9 mouse cellular contexts compared by ENCODE assay signal in the genomic region with DNA sequence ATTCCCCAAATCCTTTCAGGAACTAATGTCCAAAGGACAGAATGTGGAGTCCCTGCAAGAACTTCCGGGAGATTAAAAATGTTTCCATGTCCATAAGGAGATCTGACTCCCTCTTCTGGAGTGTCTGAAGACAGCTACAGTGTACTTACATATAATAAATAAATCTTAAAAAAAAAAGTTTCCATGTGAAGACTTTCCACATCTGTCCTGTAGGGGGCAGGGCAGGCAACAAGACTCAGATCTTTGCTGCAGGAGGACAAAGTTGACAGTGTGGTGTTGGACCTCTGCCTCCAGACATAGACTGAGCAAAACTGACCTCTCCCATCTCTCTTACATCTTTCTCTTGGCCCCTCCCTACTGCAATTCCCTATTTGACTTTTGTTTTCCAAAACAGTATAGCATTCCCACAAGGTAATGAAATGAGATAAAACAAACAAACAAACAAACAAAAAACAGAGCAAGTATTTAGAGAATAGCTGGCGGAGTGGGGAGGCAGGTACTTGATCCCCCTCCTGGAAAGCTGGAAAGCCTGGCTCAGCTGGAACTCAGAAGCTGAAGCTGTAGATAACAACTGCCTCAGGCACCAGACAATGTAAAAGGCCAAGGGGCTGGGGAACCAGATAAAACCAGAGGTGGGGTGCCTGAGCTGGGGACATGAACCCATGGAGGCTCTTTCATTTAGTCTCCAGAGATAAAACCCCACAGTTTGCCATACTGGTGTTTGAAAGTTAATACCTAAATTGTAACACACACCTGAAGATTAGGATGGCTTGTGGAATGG.
DNase-seq lines count a peak whose midpoint lies in the region; ATAC-seq and TF ChIP-seq lines count a peak whose summit lies in the region.
"Had no signal": no experiment of that assay in that cellular context is flagged by ENCODE, and none has a peak within 500 bp of the region (broad histone marks: within the 10 kb centered on the region; RNA-seq: fewer than 3 reads in every experiment).

No protein-coding gene starts in this region.

- no peaks in the 10 kb centered on the region for H3K27me3 ChIP-seq in liver, postnatal 0 days (ENCODE audit: insufficient read depth, low read length)
- H3K27me3 ChIP-seq: lung, embryonic 15.5 days had no signal

- peak; percentile 42 for DNase-seq in adrenal gland, postnatal 10 days
- no peak for DNase-seq in adrenal gland, postnatal 25 days
- peak in 1 of 2 experiments; percentile 26 for DNase-seq in layer of hippocampus, adult 2 months (ENCODE audit: low spot score in 2 of 2)
- DNase-seq in layer of hippocampus, adult 8-10 months (ENCODE audit: low spot score in 2 of 2) = no peak
- DNase-seq in brain, embryonic 14.5 days (ENCODE audit: low read depth) = no peak
- DNase-seq in liver, postnatal 0 days = peak; percentile 30
- DNase-seq in Muller cell, postnatal 12 days (ENCODE audit: inconsistent ontology term) = no peak
- DNase-seq in right cerebral cortex, postnatal 25 days = no peak

- peak; percentile 64 for ATAC-seq in liver, postnatal 0 days

- no peak overlapping the region for H3K4me2 ChIP-seq in liver, postnatal 0 days (ENCODE audit: low read depth, low read length)
- H3K4me2 ChIP-seq: lung, embryonic 15.5 days had no signal

- whole genome bisulfite sequencing in liver, postnatal 0 days (ENCODE audit: insufficient replicate concordance) = 55% methylated on average over 2 of the region's 2 CpGs

- H3K9me3 ChIP-seq in liver, postnatal 0 days (ENCODE audit: low read length) = no peaks in the 10 kb centered on the region
- H3K9me3 ChIP-seq: lung, embryonic 15.5 days had no signal

- no peak overlapping the region for H3K27ac ChIP-seq in layer of hippocampus, adult 2 months
- no peak overlapping the region for H3K27ac ChIP-seq in liver, postnatal 0 days (ENCODE audit: low read depth)
- H3K27ac ChIP-seq: lung, embryonic 15.5 days had no signal

- peak; percentile 83 for TF ChIP-seq CTCF in layer of hippocampus, adult 2 months (conservative IDR thresholded peaks at IDR 0.05)
- TF ChIP-seq CTCF in brain, embryonic 14.5 days (IDR thresholded peaks at IDR 0.05; ENCODE audit: borderline replicate concordance, extremely low read depth, insufficient read depth, insufficient read length) = peak; percentile 59
- TF ChIP-seq CTCF in liver, postnatal 0 days (IDR thresholded peaks at IDR 0.05; ENCODE audit: low read depth) = peak; percentile 68

- TF ChIP-seq EP300 in liver, postnatal 0 days (IDR thresholded peaks at IDR 0.05; ENCODE audit: low read depth) = peak; percentile 85

- TF ChIP-seq POLR2A in brain, embryonic 14.5 days (IDR thresholded peaks at IDR 0.05; ENCODE audit: borderline replicate concordance, extremely low read depth, insufficient read depth, insufficient read length, poor library complexity, severe bottlenecking) = no peak

- H3K36me3 ChIP-seq in liver, postnatal 0 days (replicated peaks; ENCODE audit: insufficient read depth, low read length) = peaks cover 4% of the 10 kb centered on the region

- H3K4me3 ChIP-seq in layer of hippocampus, adult 2 months = no peak overlapping the region
- no peak overlapping the region for H3K4me3 ChIP-seq in liver, postnatal 0 days (ENCODE audit: low read depth, low read length)
- H3K4me3 ChIP-seq: lung, embryonic 15.5 days had no signal

- no peaks in the 10 kb centered on the region for H3K4me1 ChIP-seq in liver, postnatal 0 days (ENCODE audit: insufficient read depth)
- H3K4me1 ChIP-seq: lung, embryonic 15.5 days had no signal

- no peak overlapping the region for H3K9ac ChIP-seq in liver, postnatal 0 days (replicated peaks)
- H3K9ac ChIP-seq: lung, embryonic 15.5 days had no signal

Comparison
In these comparisons a context has a peak if more than half of its experiments do, and no peak if none do; other contexts are left out.
1. DNase-seq: peak in adrenal gland, postnatal 10 days (single experiment) and liver, postnatal 0 days (single experiment); none in adrenal gland, postnatal 25 days (single experiment), layer of hippocampus, adult 8-10 months (0 of 2), brain, embryonic 14.5 days (single experiment), Muller cell, postnatal 12 days (single experiment) and right cerebral cortex, postnatal 25 days (single experiment).
2. Peak in every context shown above with its lines, with median percentiles within 50 percentile points of each other: CTCF ChIP-seq.